Mouse (Mus musculus) megakaryocyte progenitor cell, adult 5-6 weeks (primary cell): ENCODE data around the gene Ccdc155. TPM values are rescaled to one million over a fixed set of nuclear protein-coding genes. Genes with fewer than 3 reads are reported as not detected.
A peak's percentile ranks its signal among the peaks of the same experiment; 100 is the strongest.

Experiments used
- ATAC-seq: replicated peaks from 2 replicates; pipeline ENCODE4 v1.8.0; 2016; ENCODE audit warnings: mild to moderate bottlenecking, moderate TSS enrichment, inconsistent platforms; ENCODE audit not compliant: poor library complexity
- total RNA-seq, 2 experiments: library from RNA; stranded (forward) in 1 of 2; stranded (reverse) in 1 of 2; fragments of 157-497, 149-512 nt in 1 of 2; fragments of 200-1000 nt in 1 of 2; gene quantifications; 2 replicates each; pipeline versions ENCODE4 v1.2.3 to v1.2.4; 2015 to 2017

Ccdc155 gene
- total RNA-seq, 2 experiments from 2014 or later, result not detected

DNA sequence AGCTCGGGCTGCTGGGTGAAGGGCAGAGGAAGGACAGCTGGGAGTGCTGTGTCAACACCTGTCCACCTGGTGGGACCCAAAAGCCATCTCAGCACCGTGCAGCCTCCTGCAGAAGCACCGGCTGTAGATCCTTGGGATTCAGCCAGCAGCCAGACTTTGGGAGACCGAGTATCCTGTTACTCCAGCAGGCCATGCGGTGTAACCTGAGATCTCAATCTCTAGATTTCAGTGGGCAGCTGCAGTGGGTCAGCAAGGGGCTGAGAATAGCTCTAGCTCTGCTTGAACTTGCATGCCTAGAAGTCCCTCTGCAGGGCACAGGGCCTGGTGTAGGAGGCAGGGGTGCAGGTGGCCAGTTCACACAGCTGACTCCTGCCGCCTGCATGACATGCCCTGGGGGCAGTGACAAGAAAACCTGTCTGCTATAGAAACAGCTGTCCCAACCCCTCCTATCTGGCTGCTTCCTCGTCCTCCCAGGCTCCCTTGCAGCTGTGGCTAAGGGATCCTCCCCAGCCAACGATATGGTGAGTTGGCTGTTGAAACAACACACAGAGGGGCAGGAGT lies 12.8 kb downstream of the Ccdc155 start:
- peak; percentile 45 for ATAC-seq

DNA sequence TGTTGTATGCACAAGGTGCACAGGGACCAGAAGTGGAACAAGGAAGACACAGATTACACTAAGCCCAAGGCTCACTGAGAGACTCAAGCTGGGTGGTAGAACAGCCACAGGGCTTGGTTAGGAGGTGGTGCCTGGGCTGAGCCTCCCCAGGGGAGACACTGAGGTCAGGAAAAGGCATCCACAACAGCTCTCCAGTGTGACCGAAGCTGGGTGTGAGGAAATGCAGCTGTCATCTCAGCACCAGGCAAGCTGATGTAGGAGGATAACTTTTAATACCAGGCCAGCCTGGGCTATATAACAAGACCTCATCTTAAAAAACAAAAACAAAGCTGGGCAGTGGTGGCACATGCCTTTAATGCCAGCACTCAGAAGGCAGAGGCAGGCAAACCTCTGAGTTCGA lies 13.5 kb downstream of the Ccdc155 start:
- no peak for ATAC-seq

DNA sequence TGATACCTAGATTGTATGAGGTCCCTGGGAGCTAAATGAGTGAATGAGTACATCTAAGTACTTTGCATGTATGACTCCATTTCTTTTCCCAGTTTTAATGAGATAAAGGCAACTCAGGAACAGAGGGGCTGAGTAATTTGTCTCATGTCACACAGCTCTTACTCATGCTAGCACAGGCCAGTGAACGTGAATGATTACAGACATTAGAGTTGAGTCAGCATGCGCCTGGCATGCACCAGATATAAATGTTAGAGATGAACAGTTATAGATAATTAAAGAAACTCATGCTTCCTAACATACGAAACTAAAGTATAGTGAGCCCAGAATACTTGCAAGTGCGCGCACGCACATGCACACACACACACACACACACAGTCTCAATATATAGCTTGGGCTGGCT lies 14.5 kb downstream of the Ccdc155 start:
- peak; percentile 34 for ATAC-seq

DNA sequence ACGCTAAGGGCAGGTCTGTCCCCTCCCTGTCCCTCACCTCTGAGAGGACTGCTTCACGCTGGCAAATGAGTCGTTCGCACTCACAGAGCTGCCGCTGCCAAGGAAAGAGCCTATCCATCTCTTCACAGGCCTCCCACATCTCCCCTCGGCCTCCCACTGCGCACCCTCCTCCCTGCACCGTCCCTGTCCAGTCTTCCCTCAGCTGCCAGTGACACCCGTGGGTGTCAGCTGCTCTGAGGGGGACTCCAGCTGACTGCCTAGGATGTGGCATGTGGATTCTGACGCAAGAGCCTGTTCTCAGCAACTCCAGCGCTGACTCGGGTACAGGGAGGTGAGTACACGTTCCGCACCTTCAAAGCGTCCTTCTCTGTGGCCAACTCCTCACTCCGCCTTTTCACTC lies 15.1 kb downstream of the Ccdc155 start:
- no peak for ATAC-seq

DNA sequence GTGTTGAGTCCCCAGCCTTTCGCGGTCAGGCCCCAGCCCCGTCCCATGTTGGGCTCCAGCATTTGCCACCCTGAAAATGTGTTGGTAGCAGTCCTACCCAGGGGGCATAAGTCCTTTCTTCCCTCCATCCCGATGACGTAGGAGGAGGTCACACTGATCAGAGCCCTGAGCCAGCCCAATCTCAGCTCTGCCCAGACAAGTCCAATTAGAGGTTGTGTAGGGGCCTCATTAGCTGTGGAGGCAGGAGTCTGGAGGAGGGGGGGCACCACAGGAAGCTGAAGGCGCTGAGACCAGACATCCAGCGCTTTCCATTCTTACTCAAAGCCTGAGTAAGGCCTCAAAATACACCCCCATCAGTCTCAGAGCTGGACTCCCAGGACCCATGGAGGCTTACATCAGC lies 18.8 kb downstream of the Ccdc155 start:
- no peak for ATAC-seq

DNA sequence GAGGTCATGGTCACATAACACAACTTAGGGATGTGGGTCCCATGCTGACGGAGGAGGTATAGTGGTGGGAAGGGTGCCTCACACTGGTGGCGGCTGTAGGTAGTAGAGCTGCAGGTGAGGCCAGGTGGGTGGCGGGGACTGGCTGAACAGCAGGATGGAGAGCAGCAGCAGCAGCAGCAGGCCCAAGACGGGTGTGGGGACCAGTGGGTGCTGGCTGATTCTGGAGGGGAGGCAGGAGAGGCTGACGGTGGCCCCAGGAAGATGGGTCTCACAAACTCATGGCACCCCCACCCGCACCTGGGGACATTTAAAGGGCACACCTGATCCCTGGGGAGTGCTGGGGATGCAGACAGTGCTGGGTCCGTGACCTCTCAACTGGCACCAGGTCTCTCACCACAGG lies 21.0 kb downstream of the Ccdc155 start:
- no peak for ATAC-seq

DNA sequence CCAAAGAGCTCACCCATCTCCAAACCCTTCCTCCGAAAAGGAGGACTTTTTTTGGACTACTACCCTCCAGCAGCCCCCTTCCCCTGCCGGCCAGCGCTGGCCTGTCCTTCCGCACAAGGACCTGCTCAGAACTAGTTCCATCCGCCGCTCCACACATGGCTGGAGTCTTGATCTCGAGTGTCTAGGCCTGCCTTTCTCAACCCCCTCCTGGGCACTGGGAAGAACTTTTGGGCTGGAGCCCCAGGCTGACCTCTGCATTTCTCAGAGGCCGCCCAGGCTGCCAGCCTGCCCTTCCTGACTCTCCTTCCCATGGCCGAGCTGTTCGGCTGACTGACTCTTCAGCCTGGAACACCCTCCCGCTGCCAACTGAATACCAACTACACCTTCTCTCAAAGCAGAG lies 22.1 kb downstream of the Ccdc155 start:
- ATAC-seq, result 0 out of 2 replicates have a peak, but pooled peaks have one; percentile 2

DNA sequence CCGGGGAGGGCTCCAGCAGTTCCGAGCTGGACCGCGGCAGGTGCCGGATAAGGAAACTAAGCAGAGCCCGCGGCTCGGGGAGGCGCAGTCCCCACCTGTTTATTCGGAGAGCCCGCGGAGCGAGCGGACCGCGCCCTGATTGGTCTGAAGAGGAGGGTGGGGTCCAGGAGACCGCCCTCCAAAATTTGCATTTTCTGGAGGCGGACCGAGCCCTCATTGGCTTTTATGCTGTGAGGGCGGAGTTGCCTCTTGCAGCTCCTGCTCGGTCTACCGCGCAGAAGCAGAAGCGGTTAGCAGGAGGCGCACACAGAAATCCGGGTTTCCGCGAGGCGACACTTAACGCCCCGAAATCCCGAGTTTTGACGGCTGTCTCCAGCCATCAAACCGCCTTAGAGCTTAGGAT lies 22.5 kb downstream of the Ccdc155 start:
- ATAC-seq, result peak; percentile 96

DNA sequence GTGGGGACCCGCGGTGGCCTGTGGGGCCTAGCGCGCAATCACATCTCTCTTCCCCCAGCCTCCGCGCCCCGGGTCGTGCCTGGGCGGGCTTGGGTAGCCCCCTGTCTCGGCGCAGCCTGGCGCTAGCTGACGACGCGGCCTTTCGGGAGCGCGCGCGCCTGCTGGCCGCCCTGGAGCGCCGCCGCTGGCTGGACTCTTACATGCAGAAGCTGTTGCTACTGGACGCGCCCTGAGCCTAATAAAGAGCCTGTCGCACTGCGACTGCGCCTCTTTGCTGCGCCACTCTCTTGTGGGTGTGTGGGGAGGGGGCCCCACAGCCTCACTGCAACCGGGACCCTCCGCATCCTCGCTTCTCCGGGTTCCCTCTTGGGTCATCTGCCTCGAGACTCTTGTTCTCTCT lies 23.2 kb downstream of the Ccdc155 start:
- peak; percentile 20 for ATAC-seq

DNA sequence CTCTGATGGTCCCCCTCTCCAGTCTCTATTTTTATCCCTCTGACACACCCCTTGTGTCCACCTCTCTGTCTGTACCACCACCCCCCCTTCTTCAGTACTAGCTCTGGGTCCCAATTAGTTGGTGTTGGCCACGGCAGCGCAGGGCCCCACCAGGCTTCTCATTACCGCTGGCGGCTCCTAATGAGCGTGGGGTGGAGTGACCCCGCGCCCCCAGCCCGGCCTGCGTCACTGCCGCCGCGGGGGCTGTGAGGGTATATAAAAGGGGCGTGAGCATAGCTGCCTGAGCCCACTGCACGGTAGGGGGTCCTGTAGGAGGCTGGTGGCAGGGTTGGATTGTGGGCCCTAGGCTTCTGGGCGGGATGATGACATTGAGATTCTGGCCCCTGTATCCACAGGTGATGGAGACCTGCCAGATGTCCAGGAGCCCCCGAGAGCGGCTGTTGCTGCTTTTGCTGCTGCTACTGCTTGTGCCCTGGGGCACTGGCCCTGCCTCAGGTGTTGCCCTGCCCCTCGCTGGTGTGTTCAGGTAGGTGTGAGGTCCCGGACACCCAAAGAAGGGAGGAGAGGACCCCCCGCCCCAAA lies 23.7 kb downstream of the Ccdc155 start, which contains the start of gene Pth2:
Gene Pth2, plus strand, starts transcription at position 100 of the 582 bp plus-strand sequence.
- no peak for ATAC-seq

DNA sequence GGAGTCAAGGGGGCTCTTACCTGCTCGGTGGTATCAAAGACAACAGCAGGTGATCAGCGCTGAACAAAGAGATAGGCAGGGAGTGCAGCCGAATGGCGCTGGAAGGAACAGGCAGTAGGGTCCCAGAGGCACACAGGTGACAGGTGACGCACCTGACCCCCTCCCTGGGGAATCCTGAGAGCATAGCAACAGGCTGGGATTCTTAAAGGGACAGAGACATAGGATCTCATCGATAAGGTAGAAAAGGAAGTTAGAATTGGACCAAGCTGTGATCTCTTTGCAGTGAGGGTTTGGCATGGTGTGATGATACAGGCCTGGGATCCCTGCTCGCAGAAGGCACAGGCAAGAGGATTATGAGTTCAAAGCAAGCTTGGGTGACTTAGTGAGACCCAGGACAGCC lies 25.2 kb downstream of the Ccdc155 start, which contains the start of gene Gfy:
Gene Gfy, minus strand, starts transcription at position 101 of the 400 bp plus-strand sequence.
- ATAC-seq, result no peak

DNA sequence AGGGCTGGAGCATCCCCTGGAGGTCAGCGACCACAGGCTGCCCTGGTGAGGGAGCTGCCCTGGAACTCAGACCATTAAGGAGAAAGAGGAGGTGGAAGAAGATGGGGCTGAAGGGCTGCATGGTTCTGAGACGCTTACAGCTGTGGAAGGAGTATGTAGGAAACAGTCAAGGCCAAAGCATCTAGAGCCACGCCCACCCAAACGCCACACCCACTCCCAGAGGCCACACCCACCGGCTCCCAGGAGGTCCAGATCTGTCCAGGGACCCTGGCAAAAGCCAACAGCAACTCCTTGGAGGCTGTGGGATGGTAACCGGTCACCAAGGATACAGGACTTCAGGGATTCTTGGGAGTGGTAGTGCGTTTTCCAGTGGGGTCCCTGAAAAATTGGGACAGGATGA lies 26.1 kb downstream of the Ccdc155 start:
- no peak for ATAC-seq

DNA sequence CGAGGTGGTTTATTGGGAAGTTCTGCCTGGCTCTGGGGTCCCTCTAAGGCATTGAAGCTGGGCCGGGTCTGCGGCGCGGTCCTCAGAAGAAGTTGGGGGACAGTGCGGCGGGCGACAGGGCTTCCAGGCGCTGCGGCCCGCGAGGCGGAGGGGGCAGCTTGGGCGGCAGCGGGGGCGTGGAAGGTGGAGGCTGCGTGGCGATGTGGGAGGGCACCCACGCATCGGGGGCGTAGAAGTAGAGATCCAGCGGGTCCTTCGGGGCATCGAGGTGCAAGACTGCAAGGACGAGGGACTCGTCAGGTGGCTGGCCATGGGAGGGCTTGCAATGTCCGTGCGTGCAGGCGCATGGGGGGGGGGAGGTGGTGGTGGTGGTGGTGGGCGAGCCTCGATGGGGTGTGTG lies 28.3 kb downstream of the Ccdc155 start:
- no peak for ATAC-seq

DNA sequence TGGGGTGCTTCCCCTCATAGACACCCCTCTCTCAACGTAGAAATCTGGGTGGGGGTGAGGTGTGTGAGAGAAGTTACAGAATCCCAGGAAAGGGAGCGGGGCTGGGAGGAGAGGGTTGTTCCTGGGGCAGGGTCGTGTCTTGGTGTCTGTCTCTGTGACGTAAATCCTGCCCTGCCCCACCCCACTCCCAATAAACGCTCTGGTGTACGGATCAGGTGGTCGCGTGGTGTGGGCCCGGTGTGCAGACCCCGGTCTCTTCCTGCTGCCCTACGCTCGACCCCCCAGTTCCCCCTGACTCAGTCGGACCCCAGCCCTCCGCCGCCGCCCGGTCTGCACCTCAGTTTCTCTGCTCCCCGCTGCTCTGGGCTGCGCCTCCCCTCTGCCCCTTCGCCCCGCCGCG lies 28.8 kb downstream of the Ccdc155 start:
- no peak for ATAC-seq

DNA sequence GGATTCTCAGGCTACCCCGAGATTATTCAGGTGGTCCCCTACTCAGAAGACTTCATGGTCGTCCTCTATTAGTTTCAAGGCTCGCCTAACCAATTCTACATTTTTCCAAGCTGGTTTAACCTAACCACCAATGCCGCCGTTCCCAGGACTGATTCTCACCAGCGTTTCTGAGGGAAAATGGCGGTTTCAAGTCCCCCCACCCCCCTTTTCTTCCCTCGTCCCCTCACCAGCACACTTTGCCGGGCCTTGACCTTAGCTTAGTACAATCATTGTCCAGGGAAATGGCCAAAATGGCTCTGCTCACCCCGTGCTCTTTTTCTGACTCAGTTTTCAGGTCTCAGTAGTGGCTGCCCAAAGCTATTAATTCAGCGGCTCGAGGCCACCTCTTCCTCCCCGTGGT lies 29.3 kb downstream of the Ccdc155 start:
- ATAC-seq, result no peak

DNA sequence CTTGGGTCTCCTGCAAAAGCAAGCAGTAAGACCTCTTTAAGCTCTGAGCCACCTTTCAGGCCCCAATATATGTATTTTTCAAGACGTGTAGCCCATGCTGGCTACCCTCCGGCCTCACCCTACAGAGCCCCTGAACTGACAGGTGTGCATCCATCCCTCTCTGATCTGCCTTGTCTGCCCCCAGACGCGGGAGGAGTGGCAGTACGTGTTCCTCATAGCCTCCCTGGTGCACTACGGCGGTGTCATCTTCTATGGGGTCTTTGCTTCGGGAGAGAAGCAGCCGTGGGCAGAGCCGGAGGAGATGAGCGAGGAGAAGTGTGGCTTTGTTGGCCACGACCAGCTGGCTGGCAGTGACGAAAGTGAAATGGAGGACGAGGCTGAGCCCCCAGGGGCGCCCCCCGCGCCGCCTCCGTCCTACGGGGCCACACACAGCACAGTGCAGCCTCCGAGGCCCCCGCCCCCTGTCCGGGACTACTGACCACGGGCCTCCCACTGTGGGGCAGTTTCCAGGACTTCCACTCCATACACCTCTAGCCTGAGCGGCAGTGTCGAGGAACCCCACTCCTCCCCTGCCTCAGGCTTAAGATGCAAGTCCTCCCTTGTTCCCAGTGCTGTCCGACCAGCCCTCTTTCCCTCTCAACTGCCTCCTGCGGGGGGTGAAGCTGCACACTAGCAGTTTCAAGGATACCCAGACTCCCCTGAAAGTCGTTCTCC lies 30.0 kb downstream of the Ccdc155 start:
- ATAC-seq, result no peak

DNA sequence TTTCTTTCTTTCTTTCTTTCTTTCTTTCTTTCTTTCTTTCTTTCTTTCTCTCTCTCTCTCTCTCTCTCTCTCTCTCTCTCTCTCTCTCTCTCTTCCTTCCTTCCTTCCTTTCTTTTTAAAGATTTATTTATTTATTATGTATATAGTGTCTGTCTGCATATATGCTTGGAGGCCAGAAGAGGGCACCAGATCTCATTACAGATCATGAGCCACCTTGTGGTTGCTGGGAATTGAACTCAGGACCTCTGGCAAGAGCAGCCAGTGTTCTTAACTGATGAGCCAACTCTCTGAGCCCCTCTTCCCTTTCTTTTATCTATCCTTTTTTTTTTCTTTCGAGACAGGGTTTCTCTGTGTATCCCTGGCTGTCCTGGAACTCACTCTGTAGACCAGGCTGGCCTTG lies 30.9 kb downstream of the Ccdc155 start:
- ATAC-seq, result peak; percentile 50

DNA sequence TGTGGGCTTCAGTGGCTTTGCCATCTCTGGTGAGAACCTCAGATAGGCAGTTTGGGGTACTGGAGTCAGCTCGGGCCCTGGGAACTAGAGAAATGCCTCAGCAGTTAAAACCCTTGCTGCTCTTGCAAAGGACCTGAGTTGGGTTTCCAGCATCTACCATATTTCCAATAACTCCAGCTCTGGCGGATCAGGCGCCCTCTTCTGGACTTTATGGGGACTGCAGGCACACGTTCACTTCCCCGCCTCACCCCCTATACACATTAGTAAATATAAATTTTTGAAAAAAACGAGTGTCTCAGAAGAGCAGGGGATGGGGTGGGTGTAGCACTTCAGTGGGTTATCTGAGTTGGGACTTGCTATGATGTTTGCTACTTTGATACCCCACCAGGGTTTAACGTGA lies 31.7 kb downstream of the Ccdc155 start:
- peak; percentile 56 for ATAC-seq

DNA sequence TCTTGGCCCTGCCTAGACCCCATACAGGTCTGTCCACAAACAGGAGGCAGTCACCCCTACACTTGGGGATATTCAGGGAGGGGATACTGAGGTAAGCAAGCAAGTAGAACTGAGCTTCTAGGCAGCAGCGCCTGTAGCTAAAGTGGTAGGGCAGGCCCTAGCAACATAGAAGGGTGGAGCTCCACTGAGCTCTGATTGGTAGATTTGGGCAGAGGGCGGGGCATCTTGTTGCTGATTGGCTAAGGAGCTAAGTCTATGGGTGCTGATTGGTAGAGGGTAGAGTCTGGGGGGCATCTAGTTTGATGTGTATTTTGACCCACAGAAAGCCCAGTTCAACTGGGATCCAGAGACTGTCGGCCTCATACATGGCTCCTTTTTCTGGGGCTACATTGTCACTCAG lies 35.2 kb downstream of the Ccdc155 start:
- ATAC-seq, result peak; percentile 30; the same call in 1 of the 2 replicates

DNA sequence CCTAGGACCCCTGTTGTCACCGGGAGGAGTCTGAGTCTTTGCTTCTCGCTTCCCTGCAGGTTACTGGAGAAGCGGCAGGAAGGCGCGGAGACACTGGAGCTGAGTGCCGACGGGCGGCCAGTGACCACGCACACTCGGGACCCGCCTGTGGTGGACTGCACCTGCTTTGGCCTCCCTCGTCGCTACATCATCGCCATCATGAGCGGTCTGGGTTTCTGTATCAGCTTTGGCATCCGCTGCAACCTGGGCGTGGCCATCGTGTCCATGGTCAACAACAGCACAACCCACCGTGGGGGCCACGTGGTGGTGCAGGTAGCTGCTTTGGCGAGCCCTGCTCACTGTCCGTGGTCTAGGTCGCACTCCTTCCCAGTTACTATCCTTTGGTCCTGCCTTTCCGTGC lies 36.0 kb downstream of the Ccdc155 start:
- ATAC-seq, result no peak

DNA sequence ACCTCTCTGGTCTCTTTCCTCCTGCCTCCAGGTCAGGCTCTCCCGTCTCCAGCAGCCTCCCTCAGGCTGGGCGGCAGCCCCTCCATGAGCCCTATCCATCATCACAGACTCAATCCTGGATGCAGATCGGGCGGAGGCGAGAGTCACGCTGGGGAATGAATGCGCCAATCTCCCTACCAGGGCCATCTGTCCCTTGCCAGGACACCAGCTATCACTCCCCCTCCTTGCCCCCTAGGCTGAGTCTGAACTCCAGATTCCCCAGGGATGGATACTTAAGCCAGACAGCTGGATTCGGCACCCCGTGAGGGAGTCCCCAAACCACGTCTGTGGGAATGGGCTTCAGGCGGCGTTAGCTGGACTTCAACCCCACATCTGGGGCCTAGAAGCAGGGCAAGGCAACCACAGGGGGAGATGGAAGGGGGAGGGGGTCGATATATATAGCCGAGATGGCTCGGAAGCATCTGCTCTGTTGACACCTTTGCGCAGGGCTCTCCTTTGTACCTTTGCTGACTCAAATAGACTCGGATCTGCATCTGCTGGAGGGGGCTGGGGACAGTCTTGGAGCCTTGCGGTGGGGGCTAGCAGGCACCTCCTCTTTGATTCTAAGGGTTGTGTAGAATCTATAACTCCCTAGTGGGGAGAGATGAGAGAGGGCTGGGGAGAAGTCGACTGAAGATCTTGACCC lies 36.8 kb downstream of the Ccdc155 start:
- ATAC-seq, result no peak

DNA sequence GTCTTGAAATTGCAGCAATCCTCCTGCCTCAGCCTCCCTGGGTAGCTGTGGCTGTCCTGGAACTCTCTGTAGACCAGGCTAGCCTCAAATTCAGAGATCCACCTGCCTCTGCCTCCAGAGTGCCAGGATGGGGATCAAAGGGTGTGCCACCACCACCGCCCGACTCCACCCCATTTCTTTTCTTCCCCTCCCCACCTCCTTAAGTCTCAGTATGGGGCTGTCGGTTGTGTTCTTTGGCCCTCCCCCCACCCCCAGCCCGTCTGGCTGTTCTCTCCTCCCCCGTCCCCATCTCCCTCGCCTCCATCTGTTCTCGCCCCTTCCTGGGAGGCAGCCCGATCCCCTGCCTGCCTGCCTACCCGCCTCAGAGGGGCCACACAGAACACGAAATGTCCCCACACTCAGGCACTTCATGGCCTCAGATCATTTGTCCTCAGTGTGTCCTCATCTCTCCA lies 37.7 kb downstream of the Ccdc155 start:
- no peak for ATAC-seq
